Mouse (Mus musculus) forebrain, embryonic 14.5 days (tissue): ENCODE results near the gene Tbc1d9b. TPM values are rescaled to one million over a fixed set of nuclear protein-coding genes. Genes with fewer than 3 reads are reported as not detected.

ENCODE experiments used
- ATAC-seq: fragments of 200-750 bp; cut with Nextera tagmentation; 2 replicates; pipeline ENCODE4 v1.8.0; 2017; ENCODE audit warnings: mild to moderate bottlenecking, moderate library complexity
- DNase-seq: peaks from one replicate; pipeline ENCODE4 v3.0.0-alpha.2; 2015; ENCODE audit warnings: low spot score
- H3K27ac ChIP-seq: fragments of 300-500 bp; sonication (generic); 2 replicates; pipeline ENCODE4 v1.5.1; 2014; ENCODE audit warnings: low read depth, mild to moderate bottlenecking, control low read depth, low read length, moderate library complexity
- H3K27me3 ChIP-seq: fragments of 300-500 bp; sonication (generic); replicated peaks from 2 replicates; pipeline ENCODE4 v1.6.1; 2014; ENCODE audit warnings: low read length, control low read depth, mixed read lengths; ENCODE audit not compliant: control insufficient read depth, insufficient read depth
- H3K36me3 ChIP-seq: fragments of 300-500 bp; sonication (generic); 2 replicates; pipeline ENCODE4 v1.6.1; 2014; ENCODE audit warnings: low read length, control low read depth; ENCODE audit not compliant: control insufficient read depth, insufficient read depth
- H3K4me1 ChIP-seq: fragments of 300-500 bp; sonication (generic); 2 replicates; pipeline ENCODE4 v1.6.1; 2014; ENCODE audit warnings: antibody characterized with exemption, low read length, control low read depth; ENCODE audit not compliant: control insufficient read depth, insufficient read depth
- H3K4me2 ChIP-seq: fragments of 300-500 bp; sonication (generic); 2 replicates; pipeline ENCODE4 v1.6.1; 2014; ENCODE audit warnings: mild to moderate bottlenecking, control low read depth, low read length
- H3K4me3 ChIP-seq: fragments of 300-500 bp; sonication (generic); 2 replicates; pipeline ENCODE4 v1.5.1; 2014; ENCODE audit warnings: low read depth, low read length, control low read depth
- H3K9ac ChIP-seq: fragments of 300-500 bp; sonication (generic); 2 replicates; pipeline ENCODE4 v1.6.1; 2014; ENCODE audit warnings: mild to moderate bottlenecking, low read length, control low read depth, moderate library complexity
- H3K9me3 ChIP-seq: fragments of 300-500 bp; sonication (generic); replicated peaks from 2 replicates; pipeline ENCODE4 v1.6.1; 2016; ENCODE audit warnings: low read length, control low read depth, mixed read lengths; ENCODE audit not compliant: control insufficient read depth
- WGBS: fragments of 180-500 bp; shearing (Covaris S2); extraction: QIAGEN DNeasy Blood & Tissue Kit; methylation state at CpG from one replicate; pipeline ENCODE4 v1.1.7; 2014; 5-methylcytosine and 5-hydroxymethylcytosine counted together
- polyA plus RNA-seq: library from polyadenylated mRNA; unstranded; fragments of >200 nt; fragmentation: Nextera tagmentation; extraction: Ambion mirVana; gene quantifications from 2 replicates; pipeline ENCODE4 v1.2.1, GENCODE M21; 2014

Tbc1d9b gene
- polyA plus RNA-seq, 1 experiment from 2014 or later: 23.3 TPM

GRCm38 (mm10) chr11:50215633-50216032 is 84.4 kb downstream of the Tbc1d9b start:
- H3K27me3 ChIP-seq: no peaks in the 10 kb centered on the region
- ATAC-seq (no peak), DNase-seq (no peak)
- H3K36me3 ChIP-seq: no peaks in the 10 kb centered on the region
- no peaks in the 10 kb centered on the region for H3K9me3 ChIP-seq
- H3K27ac ChIP-seq: no peak overlapping the region
- H3K4me3 ChIP-seq: no peak overlapping the region
- no peak overlapping the region for H3K4me2 ChIP-seq
- H3K4me1 ChIP-seq: no peaks in the 10 kb centered on the region
- no peak overlapping the region for H3K9ac ChIP-seq
- WGBS: 27% methylated on average over 9 of the region's 9 CpGs

GRCm38 (mm10) chr11:50216724-50217366 is 85.6 kb downstream of the Tbc1d9b start:
- Histone ChIP-seq H3K9me3 (no peaks in the 10 kb centered on the region), H3K9ac (no peak overlapping the region), H3K36me3 (no peaks in the 10 kb centered on the region), H3K4me1 (no peaks in the 10 kb centered on the region), H3K4me3 (no peak overlapping the region), H3K27me3 (no peaks in the 10 kb centered on the region), H3K27ac (no peak overlapping the region), H3K4me2 (no peak overlapping the region)
- DNase-seq (no peak), ATAC-seq (no peak)
- WGBS: 71% methylated on average over 4 of the region's 4 CpGs

GRCm38 (mm10) chr11:50217811-50218210 is 86.6 kb downstream of the Tbc1d9b start:
- no peak overlapping the region for H3K4me3 ChIP-seq
- no peak overlapping the region for H3K9ac ChIP-seq
- peaks cover under 1% of the 10 kb centered on the region for H3K4me1 ChIP-seq

GRCm38 (mm10) chr11:50219833-50220232 is 88.6 kb downstream of the Tbc1d9b start:
- H3K9ac ChIP-seq: no peak overlapping the region
- no peaks in the 10 kb centered on the region for H3K36me3 ChIP-seq
- no peak for ATAC-seq
- WGBS: 27% methylated on average over 2 of the region's 2 CpGs
- H3K4me3 ChIP-seq: no peak overlapping the region
- H3K27me3 ChIP-seq: no peaks in the 10 kb centered on the region
- no peak overlapping the region for H3K27ac ChIP-seq
- no peaks in the 10 kb centered on the region for H3K9me3 ChIP-seq
- no peak for DNase-seq
- H3K4me2 ChIP-seq: no peak overlapping the region
- H3K4me1 ChIP-seq: peaks cover 13% of the 10 kb centered on the region

More at GRCm38 (mm10) chr11:50217811-50218210, 86.6 kb downstream of the Tbc1d9b start:
- Histone ChIP-seq H3K36me3 (no peaks in the 10 kb centered on the region), H3K4me2 (no peak overlapping the region), H3K27ac (no peak overlapping the region), H3K27me3 (no peaks in the 10 kb centered on the region), H3K9me3 (no peaks in the 10 kb centered on the region)
- no peak for ATAC-seq
- 64% methylated on average over 4 of the region's 4 CpGs for WGBS
- DNase-seq: no peak

Other genes starting within 250 kb of the Tbc1d9b start
- gene Rasgef1c, start 229.6 kb upstream of the Tbc1d9b start, polyA plus RNA-seq: 10.9 and 15.6 TPM in 2 replicates
- 55.9 and 72.6 TPM in 2 replicates for gene Rnf130, start 106.0 kb upstream of the Tbc1d9b start, polyA plus RNA-seq
- 34.5 and 41.5 TPM in 2 replicates for gene Mrnip, start 43.0 kb downstream of the Tbc1d9b start, polyA plus RNA-seq
- gene Sqstm1, start 79.4 kb downstream of the Tbc1d9b start, polyA plus RNA-seq: 263 and 276 TPM in 2 replicates
- 15.2 and 18.9 TPM in 2 replicates for gene Mgat4b, start 79.5 kb downstream of the Tbc1d9b start, polyA plus RNA-seq
- 3.4 and 4.1 TPM in 2 replicates for gene Ltc4s, start 107.2 kb downstream of the Tbc1d9b start, polyA plus RNA-seq
- gene Maml1, start 160.9 kb downstream of the Tbc1d9b start, polyA plus RNA-seq: 5.4 and 5.8 TPM in 2 replicates
- 190 and 210 TPM in 2 replicates for gene Canx, start 194.3 kb downstream of the Tbc1d9b start, polyA plus RNA-seq
- gene Cby3, start 223.1 kb downstream of the Tbc1d9b start, polyA plus RNA-seq: 0.86 and 0.88 TPM in 2 replicates
- 598 and 623 TPM in 2 replicates for gene Hnrnph1, start 245.6 kb downstream of the Tbc1d9b start, polyA plus RNA-seq